Mouse (Mus musculus): ENCODE measurements around the gene Fkbpl. TPM values are rescaled to one million over a fixed set of nuclear protein-coding genes. Genes with fewer than 3 reads are reported as not detected.

Fkbpl gene
- total RNA-seq, 1 experiment from 2014 or later, result 17.2 TPM

- no peak for ATAC-seq (ENCODE audit: extremely low read depth, insufficient number of reproducible peaks, low FRiP score, poor library complexity, severe bottlenecking)
These were observed 36.6 kb downstream of the Fkbpl start for GRCm38 (mm10) chr17:34681132-34681571.

GRCm38 (mm10) chr17:34681881-34682536, 37.4 kb downstream of the Fkbpl start:
- ATAC-seq (ENCODE audit: extremely low read depth, insufficient number of reproducible peaks, low FRiP score, poor library complexity, severe bottlenecking), result no peak

- no peak for ATAC-seq (ENCODE audit: extremely low read depth, insufficient number of reproducible peaks, low FRiP score, poor library complexity, severe bottlenecking)
These were observed 38.6 kb downstream of the Fkbpl start for GRCm38 (mm10) chr17:34683179-34683578.

GRCm38 (mm10) chr17:34683686-34684220, 39.2 kb downstream of the Fkbpl start:
- no peak for ATAC-seq (ENCODE audit: extremely low read depth, insufficient number of reproducible peaks, low FRiP score, poor library complexity, severe bottlenecking)

- no peak for ATAC-seq (ENCODE audit: extremely low read depth, insufficient number of reproducible peaks, low FRiP score, poor library complexity, severe bottlenecking)
These were observed 39.8 kb downstream of the Fkbpl start for GRCm38 (mm10) chr17:34684253-34684893.

GRCm38 (mm10) chr17:34685120-34686110, 40.9 kb downstream of the Fkbpl start:
- ATAC-seq (ENCODE audit: extremely low read depth, insufficient number of reproducible peaks, low FRiP score, poor library complexity, severe bottlenecking), result no peak

GRCm38 (mm10) chr17:34688889-34689288, 44.3 kb downstream of the Fkbpl start:
- no peak for ATAC-seq (ENCODE audit: extremely low read depth, insufficient number of reproducible peaks, low FRiP score, poor library complexity, severe bottlenecking)

GRCm38 (mm10) chr17:34690458-34690857, 45.9 kb downstream of the Fkbpl start:
- no peak for ATAC-seq (ENCODE audit: extremely low read depth, insufficient number of reproducible peaks, low FRiP score, poor library complexity, severe bottlenecking)

GRCm38 (mm10) chr17:34692906-34693305, 48.3 kb downstream of the Fkbpl start:
- no peak for ATAC-seq (ENCODE audit: extremely low read depth, insufficient number of reproducible peaks, low FRiP score, poor library complexity, severe bottlenecking)

Other genes with a start within 250 kb of the Fkbpl start
- 12.5 and 14.0 TPM in 2 replicates for gene BC051142, start 245.9 kb upstream of the Fkbpl start, total RNA-seq (2017)
- not detected in 2 replicates for gene Btnl4, start 167.4 kb upstream of the Fkbpl start, total RNA-seq (2017)
- gene Btnl6, start 127.4 kb upstream of the Fkbpl start, total RNA-seq (2017), result not detected in 2 replicates
- 0.58 and 1.2 TPM in 2 replicates for gene Notch4, start 80.5 kb upstream of the Fkbpl start, total RNA-seq (2017)
- 188 and 218 TPM in 2 replicates for gene Gpsm3, start 55.0 kb upstream of the Fkbpl start, total RNA-seq (2017)
- 89.6 and 100 TPM in 2 replicates for gene Pbx2, start 53.5 kb upstream of the Fkbpl start, total RNA-seq (2017)
- 15.7 and 19.8 TPM in 2 replicates for gene Ager, start 46.9 kb upstream of the Fkbpl start, total RNA-seq (2017)
- gene Rnf5, start 41.1 kb upstream of the Fkbpl start, total RNA-seq (2017), result 15.9 and 17.6 TPM in 2 replicates
- gene Agpat1, start 40.5 kb upstream of the Fkbpl start, total RNA-seq (2017), result 27.5 and 32.9 TPM in 2 replicates
- 1.7 and 4.2 TPM in 2 replicates for gene Egfl8, start 28.8 kb upstream of the Fkbpl start, total RNA-seq (2017)
- gene Ppt2, start 16.3 kb upstream of the Fkbpl start, total RNA-seq (2017), result 17.2 and 18.7 TPM in 2 replicates
- gene Prrt1, start 15.2 kb upstream of the Fkbpl start, total RNA-seq (2017), result 0.25 TPM in 1 of 2 replicates, not detected in the other
- gene Atf6b, start 2.4 kb downstream of the Fkbpl start, total RNA-seq (2017), result 26.9 and 27.4 TPM in 2 replicates
- gene Tnxb, start 25.8 kb downstream of the Fkbpl start, total RNA-seq (2017), result not detected in 2 replicates
- gene C4b, start 99.1 kb downstream of the Fkbpl start, total RNA-seq (2017), result 0.12 and 0.23 TPM in 2 replicates
- not detected in 2 replicates for gene Cyp21a1, start 159.8 kb downstream of the Fkbpl start, total RNA-seq (2017)
- gene Stk19, start 192.2 kb downstream of the Fkbpl start, total RNA-seq (2017), result 23.5 and 39.9 TPM in 2 replicates
- gene Dxo, start 192.3 kb downstream of the Fkbpl start, total RNA-seq (2017), result 36.1 and 45.8 TPM in 2 replicates
- gene Skiv2l, start 205.4 kb downstream of the Fkbpl start, total RNA-seq (2017), result 79.7 and 92.2 TPM in 2 replicates
- gene Nelfe, start 205.6 kb downstream of the Fkbpl start, total RNA-seq (2017), result 22.6 and 36.0 TPM in 2 replicates
- 0.58 and 0.98 TPM in 2 replicates for gene Cfb, start 217.8 kb downstream of the Fkbpl start, total RNA-seq (2017)
- gene Zbtb12, start 234.7 kb downstream of the Fkbpl start, total RNA-seq (2017), result 2.8 and 3.8 TPM in 2 replicates
- not detected in 2 replicates for gene Gm20547, start 237.3 kb downstream of the Fkbpl start, total RNA-seq (2017)

All from neutrophil, adult 5-6 weeks (primary cell).